Mouse (Mus musculus) limb, embryonic 10.5 days (tissue): ENCODE measurements around the gene Ntf5. TPM values are rescaled to one million over a fixed set of nuclear protein-coding genes. Genes with fewer than 3 reads are reported as not detected.
A peak's percentile ranks its signal among the peaks of the same experiment; 100 is the strongest.

Source experiments
- DNase-seq: peaks from one replicate; pipeline ENCODE4 v3.0.0-alpha.2; 2017; ENCODE audit warnings: low spot score
- H3K27ac ChIP-seq: fragments of 300-500 bp; sonication (generic); 2 replicates; pipeline ENCODE4 v1.5.1; 2016; ENCODE audit warnings: mild to moderate bottlenecking
- H3K27me3 ChIP-seq: fragments of 300-500 bp; sonication (generic); 2 replicates; pipeline ENCODE4 v1.6.1; 2016; ENCODE audit warnings: low read depth, mild to moderate bottlenecking; ENCODE audit not compliant: poor library complexity, severe bottlenecking
- H3K36me3 ChIP-seq: fragments of 300-500 bp; sonication (generic); 2 replicates; pipeline ENCODE4 v1.6.1; 2016; ENCODE audit warnings: mild to moderate bottlenecking, moderate library complexity
- H3K4me1 ChIP-seq: fragments of 300-500 bp; sonication (generic); 2 replicates; pipeline ENCODE4 v1.6.1; 2016
- H3K4me3 ChIP-seq: fragments of 300-500 bp; sonication (generic); 2 replicates; pipeline ENCODE4 v1.5.1; 2016; ENCODE audit warnings: mild to moderate bottlenecking, moderate library complexity
- H3K9me3 ChIP-seq: fragments of 300-500 bp; sonication (generic); replicated peaks from 2 replicates; pipeline ENCODE4 v1.6.1; 2016; ENCODE audit warnings: mild to moderate bottlenecking
- WGBS: fragments of 180-500 bp; shearing (Covaris S2); methylation state at CpG from one replicate; pipeline ENCODE4 v1.1.7; 2016; 5-methylcytosine and 5-hydroxymethylcytosine counted together
- polyA plus RNA-seq: library from polyadenylated mRNA; unstranded; fragments of >200 nt; fragmentation: Nextera tagmentation; extraction: Ambion mirVana; gene quantifications from 2 replicates; pipeline ENCODE4 v1.2.1, GENCODE M21; 2016

Ntf5 gene
- polyA plus RNA-seq, 1 experiment from 2014 or later = 2.1 TPM

GRCm38 (mm10) chr7:45407836-45408235 is 5.7 kb upstream of the Ntf5 start:
- Histone ChIP-seq H3K27me3 (peaks cover 81% of the 10 kb centered on the region), H3K36me3 (no peaks in the 10 kb centered on the region), H3K9me3 (no peaks in the 10 kb centered on the region), H3K4me3 (no peak overlapping the region), H3K4me1 (peaks cover 8% of the 10 kb centered on the region), H3K27ac (no peak overlapping the region)
- no peak for DNase-seq
- 81% methylated on average over 10 of the region's 10 CpGs for WGBS

- no peak for DNase-seq
- Histone ChIP-seq H3K27ac (no peak overlapping the region), H3K27me3 (peaks cover 87% of the 10 kb centered on the region), H3K4me1 (peaks cover 13% of the 10 kb centered on the region), H3K9me3 (no peaks in the 10 kb centered on the region), H3K36me3 (no peaks in the 10 kb centered on the region), H3K4me3 (no peak overlapping the region)
- 75% methylated on average over 7 of the region's 7 CpGs for WGBS
These were observed 5.1 kb upstream of the Ntf5 start for GRCm38 (mm10) chr7:45408351-45408750.

GRCm38 (mm10) chr7:45408949-45409348 is 4.5 kb upstream of the Ntf5 start:
- peaks cover 18% of the 10 kb centered on the region for H3K4me1 ChIP-seq
- no peak overlapping the region for H3K4me3 ChIP-seq
- no peak overlapping the region for H3K27ac ChIP-seq
- DNase-seq = no peak
- H3K27me3 ChIP-seq = peaks cover 93% of the 10 kb centered on the region
- no peaks in the 10 kb centered on the region for H3K36me3 ChIP-seq
- no peaks in the 10 kb centered on the region for H3K9me3 ChIP-seq
- 89% methylated on average over 17 of the region's 17 CpGs for WGBS

- Histone ChIP-seq H3K36me3 (no peaks in the 10 kb centered on the region), H3K27ac (no peak overlapping the region), H3K9me3 (no peaks in the 10 kb centered on the region), H3K27me3 (peaks cover 99% of the 10 kb centered on the region), H3K4me1 (peaks cover 25% of the 10 kb centered on the region), H3K4me3 (no peak overlapping the region)
- DNase-seq = no peak
- 87% methylated on average over 8 of the region's 8 CpGs for WGBS
These were observed 3.9 kb upstream of the Ntf5 start for GRCm38 (mm10) chr7:45409497-45410163.

- no peak for DNase-seq
- Histone ChIP-seq H3K27ac (no peak overlapping the region), H3K4me3 (no peak overlapping the region), H3K4me1 (peaks cover 27% of the 10 kb centered on the region), H3K9me3 (no peaks in the 10 kb centered on the region), H3K36me3 (no peaks in the 10 kb centered on the region), H3K27me3 (peaks cover 100% of the 10 kb centered on the region)
- WGBS = 84% methylated on average over 2 of the region's 2 CpGs
These were observed 1.1 kb upstream of the Ntf5 start for GRCm38 (mm10) chr7:45412421-45412820.

- WGBS = 2% methylated on average over 27 of the region's 27 CpGs
- H3K36me3 ChIP-seq = no peaks in the 10 kb centered on the region
- no peaks in the 10 kb centered on the region for H3K9me3 ChIP-seq
- peak overlapping the region; percentile 67 for H3K4me3 ChIP-seq
- peak overlapping the region; percentile 76 for H3K27ac ChIP-seq
- peak; percentile 60 for DNase-seq
- H3K27me3 ChIP-seq = peaks cover 100% of the 10 kb centered on the region
- H3K4me1 ChIP-seq = peaks cover 37% of the 10 kb centered on the region
These were observed 607 bp downstream of the Ntf5 start for GRCm38 (mm10) chr7:45413864-45414739.

GRCm38 (mm10) chr7:45414740-45415224 is 1.3 kb downstream of the Ntf5 start:
- Histone ChIP-seq H3K27ac (no peak overlapping the region), H3K36me3 (no peaks in the 10 kb centered on the region), H3K27me3 (peaks cover 100% of the 10 kb centered on the region), H3K9me3 (no peaks in the 10 kb centered on the region), H3K4me3 (no peak overlapping the region), H3K4me1 (peaks cover 39% of the 10 kb centered on the region)
- 37% methylated on average over 12 of the region's 12 CpGs for WGBS
- DNase-seq = no peak

- Histone ChIP-seq H3K27me3 (peaks cover 100% of the 10 kb centered on the region), H3K4me1 (peaks cover 47% of the 10 kb centered on the region), H3K27ac (peak overlapping the region; percentile 57; the same call in 1 of the 2 replicates), H3K36me3 (peaks cover 3% of the 10 kb centered on the region), H3K4me3 (peak overlapping the region; percentile 28), H3K9me3 (no peaks in the 10 kb centered on the region)
- WGBS = 11% methylated on average over 37 of the region's 37 CpGs
- DNase-seq = no peak
These were observed 2.1 kb downstream of the Ntf5 start for GRCm38 (mm10) chr7:45415636-45416035.

GRCm38 (mm10) chr7:45417962-45418492 is 4.5 kb downstream of the Ntf5 start:
- 10% methylated on average over 13 of the region's 13 CpGs for WGBS
- peak overlapping the region; percentile 16; the same call in 1 of the 2 replicates for H3K4me3 ChIP-seq
- H3K27ac ChIP-seq = no peak overlapping the region
- H3K36me3 ChIP-seq = peaks cover 26% of the 10 kb centered on the region
- peaks cover 92% of the 10 kb centered on the region for H3K27me3 ChIP-seq
- DNase-seq = no peak
- H3K4me1 ChIP-seq = peaks cover 48% of the 10 kb centered on the region
- no peaks in the 10 kb centered on the region for H3K9me3 ChIP-seq

- peak; percentile 61 for DNase-seq
- H3K4me1 ChIP-seq = peaks cover 30% of the 10 kb centered on the region
- WGBS = 9% methylated on average over 27 of the region's 27 CpGs
- H3K27ac ChIP-seq = 0 out of 2 replicates have a peak overlapping the region, but pooled peaks have one; percentile 10
- peak overlapping the region; percentile 20; the same call in 1 of the 2 replicates for H3K4me3 ChIP-seq
- peaks cover 72% of the 10 kb centered on the region for H3K27me3 ChIP-seq
- no peaks in the 10 kb centered on the region for H3K9me3 ChIP-seq
- H3K36me3 ChIP-seq = peaks cover 47% of the 10 kb centered on the region
These were observed 6.5 kb downstream of the Ntf5 start for GRCm38 (mm10) chr7:45419859-45420614.

- no peak for DNase-seq
- H3K27me3 ChIP-seq = peaks cover 67% of the 10 kb centered on the region
- 0 out of 2 replicates have a peak within 1 kb of the TSS, but pooled peaks have one; percentile 10 for H3K27ac ChIP-seq
- peaks cover 52% of the 10 kb centered on the region for H3K36me3 ChIP-seq
- no peaks in the 10 kb centered on the region for H3K9me3 ChIP-seq
- 55% methylated on average over 6 of the region's 6 CpGs for WGBS
- H3K4me3 ChIP-seq = peak within 1 kb of the TSS; percentile 20; the same call in 1 of the 2 replicates
- peaks cover 26% of the 10 kb centered on the region for H3K4me1 ChIP-seq
These were observed 7.1 kb downstream of the Ntf5 start, which contains the start of gene Lhb for GRCm38 (mm10) chr7:45420615-45420919. TSS of gene Lhb (plus strand) at chr7:45420820.

GRCm38 (mm10) chr7:45421194-45421593 is 7.7 kb downstream of the Ntf5 start:
- no peak overlapping the region for H3K4me3 ChIP-seq
- no peaks in the 10 kb centered on the region for H3K9me3 ChIP-seq
- no peak overlapping the region for H3K27ac ChIP-seq
- DNase-seq = no peak
- peaks cover 58% of the 10 kb centered on the region for H3K36me3 ChIP-seq
- peaks cover 22% of the 10 kb centered on the region for H3K4me1 ChIP-seq
- WGBS = 91% methylated on average over 14 of the region's 14 CpGs
- H3K27me3 ChIP-seq = peaks cover 61% of the 10 kb centered on the region
